Mouse (Mus musculus): ENCODE measurements around the gene 2210011C24Rik. TPM values are rescaled to one million over a fixed set of nuclear protein-coding genes. Genes with fewer than 3 reads are reported as not detected.
A peak's percentile ranks its signal among the peaks of the same experiment; 100 is the strongest.

The 2210011C24Rik gene
- polyA plus RNA-seq, 1 experiment from 2014 or later = not detected

GRCm38 (mm10) chr8:83971121-83971520 is 40.9 kb downstream of the 2210011C24Rik start:
- Histone ChIP-seq H3K27ac (no peak overlapping the region), H3K4me2 (no peak overlapping the region), H3K9ac (no peak overlapping the region), H3K4me3 (replicated peaks) (no peak overlapping the region), H3K27me3 (no peaks in the 10 kb centered on the region), H3K4me1 (peaks cover 26% of the 10 kb centered on the region), H3K36me3 (replicated peaks) (peaks cover 27% of the 10 kb centered on the region), H3K9me3 (no peaks in the 10 kb centered on the region)
- 87% methylated on average over 4 of the region's 4 CpGs for WGBS
- ATAC-seq (ENCODE audit: low FRiP score) = no peak

GRCm38 (mm10) chr8:83967701-83968100 is 44.3 kb downstream of the 2210011C24Rik start:
- Histone ChIP-seq H3K36me3 (replicated peaks) (peaks cover 39% of the 10 kb centered on the region), H3K9me3 (no peaks in the 10 kb centered on the region), H3K27ac (no peak overlapping the region), H3K27me3 (no peaks in the 10 kb centered on the region), H3K4me1 (peaks cover 9% of the 10 kb centered on the region), H3K4me3 (replicated peaks) (no peak overlapping the region), H3K4me2 (no peak overlapping the region), H3K9ac (no peak overlapping the region)
- no peak for ATAC-seq (ENCODE audit: low FRiP score)
- 94% methylated on average over 7 of the region's 7 CpGs for WGBS

- Histone ChIP-seq H3K9ac (no peak overlapping the region), H3K4me3 (replicated peaks) (no peak overlapping the region), H3K27me3 (no peaks in the 10 kb centered on the region), H3K4me2 (no peak overlapping the region), H3K9me3 (no peaks in the 10 kb centered on the region), H3K36me3 (replicated peaks) (peaks cover 30% of the 10 kb centered on the region), H3K4me1 (no peaks in the 10 kb centered on the region), H3K27ac (no peak overlapping the region)
- ATAC-seq (ENCODE audit: low FRiP score) = no peak
- 92% methylated on average over 5 of the region's 5 CpGs for WGBS
Measured at GRCm38 (mm10) chr8:83964015-83964765, 47.8 kb downstream of the 2210011C24Rik start.

MicroRNAs encoded within 50 kb of the gene (microRNA counts, 519-probe panel; counts per million panel counts)
- microRNA mmu-miR-1199 = not detected

Small RNA genes lying within 50 kb of the gene (microRNA-seq; reads per million reads assigned to microRNA genes)
- gene Mir1199 (0.73 reads per million), gene Mir8111 (3.9 reads per million, percentile 13 among the genes with 10 or more reads in this experiment)

Other genes starting within 250 kb of the 2210011C24Rik start
- gene Adgrl1, start 112.1 kb downstream of the 2210011C24Rik start, polyA plus RNA-seq (2016; fragmentation: Nextera tagmentation; extraction: Ambion mirVana) = 30.4 and 31.3 TPM in 2 replicates
- 0.88 and 0.90 TPM in 2 replicates for gene Gm10644, start 57.0 kb downstream of the 2210011C24Rik start, polyA plus RNA-seq (2016; fragmentation: Nextera tagmentation; extraction: Ambion mirVana)
- 59.0 and 61.0 TPM in 2 replicates for gene Asf1b, start 56.7 kb downstream of the 2210011C24Rik start, polyA plus RNA-seq (2016; fragmentation: Nextera tagmentation; extraction: Ambion mirVana)
- 181 and 187 TPM in 2 replicates for gene Prkaca, start 39.2 kb downstream of the 2210011C24Rik start, polyA plus RNA-seq (2016; fragmentation: Nextera tagmentation; extraction: Ambion mirVana)
- gene Samd1, start 14.5 kb downstream of the 2210011C24Rik start, polyA plus RNA-seq (2016; fragmentation: Nextera tagmentation; extraction: Ambion mirVana) = 9.9 and 11.4 TPM in 2 replicates
- 1.2 TPM in 2 replicates for gene 1700067K01Rik, start 10.7 kb downstream of the 2210011C24Rik start, polyA plus RNA-seq (2016; fragmentation: Nextera tagmentation; extraction: Ambion mirVana)
- gene Palm3, start 9.3 kb upstream of the 2210011C24Rik start, polyA plus RNA-seq (2016; fragmentation: Nextera tagmentation; extraction: Ambion mirVana) = 3.3 and 4.1 TPM in 2 replicates
- gene Il27ra, start 30.4 kb upstream of the 2210011C24Rik start, polyA plus RNA-seq (2016; fragmentation: Nextera tagmentation; extraction: Ambion mirVana) = 0.09 and 0.24 TPM in 2 replicates
- gene Rln3, start 32.8 kb upstream of the 2210011C24Rik start, polyA plus RNA-seq (2016; fragmentation: Nextera tagmentation; extraction: Ambion mirVana) = not detected in 2 replicates
- 2.2 and 2.4 TPM in 2 replicates for gene Gm10643, start 53.0 kb upstream of the 2210011C24Rik start, polyA plus RNA-seq (2016; fragmentation: Nextera tagmentation; extraction: Ambion mirVana)
- 8.4 and 9.2 TPM in 2 replicates for gene Rfx1, start 54.7 kb upstream of the 2210011C24Rik start, polyA plus RNA-seq (2016; fragmentation: Nextera tagmentation; extraction: Ambion mirVana)
- 18.7 and 19.4 TPM in 2 replicates for gene Dcaf15, start 92.6 kb upstream of the 2210011C24Rik start, polyA plus RNA-seq (2016; fragmentation: Nextera tagmentation; extraction: Ambion mirVana)
- 0.32 and 0.36 TPM in 2 replicates for gene Podnl1, start 113.8 kb upstream of the 2210011C24Rik start, polyA plus RNA-seq (2016; fragmentation: Nextera tagmentation; extraction: Ambion mirVana)
- gene Cc2d1a, start 135.8 kb upstream of the 2210011C24Rik start, polyA plus RNA-seq (2016; fragmentation: Nextera tagmentation; extraction: Ambion mirVana) = 17.7 and 20.4 TPM in 2 replicates
- gene 4930432K21Rik, start 135.9 kb upstream of the 2210011C24Rik start, polyA plus RNA-seq (2016; fragmentation: Nextera tagmentation; extraction: Ambion mirVana) = 2.1 and 2.3 TPM in 2 replicates
- gene Nanos3, start 173.0 kb upstream of the 2210011C24Rik start, polyA plus RNA-seq (2016; fragmentation: Nextera tagmentation; extraction: Ambion mirVana) = 5.9 and 6.0 TPM in 2 replicates
- gene Zswim4, start 224.9 kb upstream of the 2210011C24Rik start, polyA plus RNA-seq (2016; fragmentation: Nextera tagmentation; extraction: Ambion mirVana) = 47.7 and 53.4 TPM in 2 replicates
- 267 and 271 TPM in 2 replicates for gene D8Ertd738e, start 237.5 kb upstream of the 2210011C24Rik start, polyA plus RNA-seq (2016; fragmentation: Nextera tagmentation; extraction: Ambion mirVana)
- gene Mri1, start 245.2 kb upstream of the 2210011C24Rik start, polyA plus RNA-seq (2016; fragmentation: Nextera tagmentation; extraction: Ambion mirVana) = 49.1 and 60.1 TPM in 2 replicates